Mouse (Mus musculus): ENCODE measurements around the gene Nob1.

Gene Nob1

DNA sequence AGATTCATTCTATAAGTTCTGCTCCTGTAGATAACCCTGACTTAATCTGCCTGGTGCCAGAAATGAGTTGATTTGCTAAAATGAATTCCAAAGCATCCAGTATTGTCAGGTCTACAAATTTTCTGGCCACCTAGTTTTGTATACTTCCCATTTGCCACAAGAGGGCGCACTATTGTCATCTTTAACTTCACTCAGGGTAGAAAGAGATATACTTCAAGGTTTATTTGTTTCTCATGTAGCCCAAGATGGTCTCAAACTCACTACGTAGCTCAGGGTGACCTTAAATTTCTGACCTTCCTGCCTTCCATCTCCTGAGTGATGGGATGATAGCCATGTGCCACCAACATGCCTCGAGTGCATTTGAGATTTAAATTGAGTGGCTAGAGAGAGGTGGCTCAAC is 38.2 kb downstream of the Nob1 start:
- peak; percentile 70 for DNase-seq (ENCODE audit: low read depth, low spot score)

DNA sequence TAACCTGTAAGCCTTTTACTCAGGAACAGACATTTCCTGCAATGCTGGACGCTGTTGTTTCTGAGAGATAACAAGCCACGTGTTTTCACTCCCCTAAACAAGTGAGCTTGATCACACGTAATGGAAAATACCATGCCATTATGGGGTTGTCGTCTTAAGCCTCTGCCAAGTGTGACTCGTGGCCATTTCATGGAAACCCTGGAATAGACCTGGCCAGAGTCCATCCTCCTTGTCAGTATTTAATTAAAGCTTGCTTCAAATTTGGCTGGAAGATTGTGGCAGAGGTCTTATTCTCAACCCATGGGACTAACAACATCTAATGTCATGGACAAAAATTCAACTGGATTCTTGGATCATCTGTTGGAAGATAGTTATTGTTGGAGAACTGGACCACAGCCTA is 38.7 kb downstream of the Nob1 start:
- DNase-seq (ENCODE audit: low read depth, low spot score), result no peak

DNA sequence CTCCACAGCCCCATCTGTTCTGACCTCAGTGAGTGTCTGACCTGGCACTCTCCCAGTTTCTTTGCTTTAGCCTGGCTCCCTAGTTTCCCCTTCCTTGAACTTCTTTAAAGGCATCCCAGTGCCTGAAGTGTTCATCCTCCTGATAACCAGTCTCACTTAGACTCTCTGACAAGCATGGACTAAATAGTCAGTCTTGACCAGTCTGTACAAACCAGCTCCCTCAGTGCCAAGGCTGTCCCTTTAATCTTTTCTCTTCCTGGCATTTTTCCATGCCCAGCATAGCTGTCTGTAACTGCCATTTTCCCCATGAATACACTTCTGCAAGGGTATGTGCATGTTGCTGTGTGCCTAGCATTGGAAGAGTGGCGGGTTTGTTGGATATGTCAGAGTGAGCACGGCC is 39.8 kb downstream of the Nob1 start:
- no peak for DNase-seq (ENCODE audit: low read depth, low spot score)

GRCm38 (mm10) chr8:107384651-107385050 is 40.2 kb downstream of the Nob1 start:
- DNase-seq (ENCODE audit: low read depth, low spot score), result no peak

- DNase-seq (ENCODE audit: low read depth, low spot score), result no peak
Observed at GRCm38 (mm10) chr8:107382898-107383297, 42.0 kb downstream of the Nob1 start.

DNA sequence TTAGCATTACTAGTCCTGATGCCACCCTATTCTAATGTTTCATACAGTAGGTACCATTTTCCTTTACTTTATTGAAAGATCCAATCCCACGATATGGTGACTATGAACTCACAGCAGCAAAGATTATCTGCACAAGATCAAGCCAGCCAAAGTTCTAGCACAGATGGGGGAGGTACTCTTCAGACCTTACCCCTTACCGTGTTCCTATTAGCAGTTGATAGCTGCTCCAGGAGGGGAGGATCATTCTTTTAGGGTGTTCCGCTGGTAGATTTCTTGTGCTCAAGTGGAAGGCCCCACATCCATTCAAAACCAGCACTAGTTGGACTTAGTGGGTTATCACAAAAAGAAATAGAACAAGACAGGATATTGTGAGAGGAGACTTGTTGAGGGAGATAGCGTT is 43.2 kb downstream of the Nob1 start:
- DNase-seq (ENCODE audit: low read depth, low spot score), result no peak

- DNase-seq (ENCODE audit: low read depth, low spot score), result no peak
Observed at GRCm38 (mm10) chr8:107380734-107381133, 44.1 kb downstream of the Nob1 start.

DNA sequence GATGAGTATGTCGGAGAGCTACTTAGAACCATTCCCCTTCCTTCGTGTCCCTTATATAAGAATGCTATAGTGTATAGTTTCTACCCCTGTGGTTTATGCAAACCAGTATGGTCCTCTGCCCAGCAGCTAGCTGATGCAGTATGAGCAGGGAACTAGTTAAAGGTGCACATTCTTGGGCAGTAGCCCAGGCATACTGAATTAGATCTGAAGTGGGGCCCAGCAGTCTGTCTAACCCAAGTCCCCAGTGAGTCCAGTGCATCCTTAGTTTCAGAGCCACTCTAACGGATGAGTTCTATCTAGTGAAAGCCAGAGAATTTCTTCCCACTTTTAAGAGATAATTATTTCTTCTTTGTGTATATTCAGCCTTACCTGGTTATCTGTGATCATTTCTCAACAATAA is 47.5 kb downstream of the Nob1 start:
- DNase-seq (ENCODE audit: low read depth, low spot score), result no peak

- DNase-seq (ENCODE audit: low read depth, low spot score), result no peak
Observed at GRCm38 (mm10) chr8:107370311-107370710, 54.5 kb downstream of the Nob1 start.
